Mouse (Mus musculus): ENCODE data around the gene Cttnbp2. TPM values are rescaled to one million over a fixed set of nuclear protein-coding genes. Genes with fewer than 3 reads are reported as not detected.

The Cttnbp2 gene
- polyA plus RNA-seq, 1 experiment from 2014 or later, result 13.8 TPM

- 80% methylated on average over 6 of the region's 6 CpGs for WGBS
- Histone ChIP-seq H3K4me1 (replicated peaks) (no peaks in the 10 kb centered on the region), H3K9ac (no peak overlapping the region), H3K9me3 (no peaks in the 10 kb centered on the region), H3K27ac (no peak overlapping the region), H3K36me3 (no peaks in the 10 kb centered on the region), H3K27me3 (replicated peaks) (no peaks in the 10 kb centered on the region), H3K4me3 (replicated peaks) (no peak overlapping the region), H3K4me2 (replicated peaks) (no peak overlapping the region)
- ATAC-seq, result no peak
Observed at GRCm38 (mm10) chr6:18492248-18492901, 22.3 kb downstream of the Cttnbp2 start.

DNA sequence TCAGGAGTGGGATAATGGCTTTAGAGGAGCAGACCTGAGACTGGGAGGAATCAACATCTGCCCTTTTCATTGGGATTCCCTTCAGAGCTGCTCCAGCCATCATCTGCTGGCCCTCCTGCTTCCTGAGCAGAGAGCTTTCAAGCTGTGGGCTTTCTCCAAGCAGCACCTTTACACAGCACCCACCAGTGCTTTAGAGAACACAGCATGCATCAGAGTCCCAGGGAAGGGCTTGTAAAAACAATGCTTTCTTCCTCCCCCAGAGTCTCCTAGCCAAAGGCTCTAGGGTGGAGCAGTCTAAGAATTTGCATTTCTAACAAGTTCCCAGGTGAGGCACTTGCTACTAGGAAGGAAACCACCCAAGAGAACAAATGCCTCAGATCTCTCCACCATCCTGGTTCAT is 29.6 kb downstream of the Cttnbp2 start:
- Histone ChIP-seq H3K9ac (no peak overlapping the region), H3K27me3 (replicated peaks) (no peaks in the 10 kb centered on the region), H3K9me3 (no peaks in the 10 kb centered on the region), H3K4me3 (replicated peaks) (no peak overlapping the region), H3K4me1 (replicated peaks) (no peaks in the 10 kb centered on the region), H3K4me2 (replicated peaks) (no peak overlapping the region), H3K36me3 (no peaks in the 10 kb centered on the region), H3K27ac (no peak overlapping the region)
- ATAC-seq, result no peak

DNA sequence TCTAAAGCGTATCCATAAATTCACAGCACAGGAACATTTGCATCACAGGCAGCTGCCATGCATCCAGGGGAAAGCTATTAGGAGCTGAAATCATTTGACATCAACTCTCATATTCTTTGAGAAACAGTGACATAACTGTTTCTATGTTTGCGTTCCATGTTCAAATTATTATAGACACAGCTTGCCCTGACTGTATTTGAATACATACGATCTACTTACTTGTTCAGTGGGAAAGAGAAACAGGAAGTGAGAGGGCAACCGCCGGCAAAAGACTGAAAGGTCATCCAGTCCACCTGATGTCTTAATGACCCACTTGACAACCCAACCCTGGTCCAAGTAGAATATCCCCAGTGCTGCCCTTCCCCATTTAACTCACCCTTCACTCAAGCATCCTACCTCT is 30.6 kb downstream of the Cttnbp2 start:
- Histone ChIP-seq H3K27ac (no peak overlapping the region), H3K9ac (no peak overlapping the region), H3K27me3 (replicated peaks) (no peaks in the 10 kb centered on the region), H3K9me3 (no peaks in the 10 kb centered on the region), H3K4me2 (replicated peaks) (no peak overlapping the region), H3K36me3 (no peaks in the 10 kb centered on the region), H3K4me3 (replicated peaks) (no peak overlapping the region), H3K4me1 (replicated peaks) (no peaks in the 10 kb centered on the region)
- ATAC-seq, result no peak
- WGBS, result 82% methylated on average over 5 of the region's 5 CpGs

- H3K9ac ChIP-seq, result no peak overlapping the region
- no peaks in the 10 kb centered on the region for H3K36me3 ChIP-seq
- no peaks in the 10 kb centered on the region for H3K4me1 ChIP-seq (replicated peaks)
- H3K4me3 ChIP-seq (replicated peaks), result no peak overlapping the region
- H3K4me2 ChIP-seq (replicated peaks), result no peak overlapping the region
- no peaks in the 10 kb centered on the region for H3K9me3 ChIP-seq
- no peak for ATAC-seq
- H3K27ac ChIP-seq, result no peak overlapping the region
- H3K27me3 ChIP-seq (replicated peaks), result no peaks in the 10 kb centered on the region
Observed at GRCm38 (mm10) chr6:18482546-18482945, 32.1 kb downstream of the Cttnbp2 start.

DNA sequence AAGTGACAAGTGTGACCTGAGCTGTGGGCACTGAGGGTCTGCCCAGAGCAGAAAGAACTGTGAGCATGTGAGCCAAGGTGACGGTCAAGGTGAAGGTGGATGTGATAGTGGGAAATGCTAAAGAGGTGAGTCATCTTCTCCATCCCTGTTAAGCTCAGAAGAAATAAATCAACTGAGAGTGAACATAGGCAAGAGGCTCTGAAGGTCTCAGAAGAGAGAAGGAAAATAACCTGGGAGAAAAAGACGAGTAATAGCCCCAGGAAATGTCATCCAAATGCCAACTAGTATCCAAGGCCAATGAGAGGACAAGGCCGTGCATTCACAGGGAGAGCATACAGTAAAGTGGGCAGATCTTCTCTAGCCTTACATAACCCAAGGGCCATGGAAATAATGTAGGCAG is 32.9 kb downstream of the Cttnbp2 start:
- Histone ChIP-seq H3K36me3 (no peaks in the 10 kb centered on the region), H3K27me3 (replicated peaks) (no peaks in the 10 kb centered on the region), H3K9ac (no peak overlapping the region), H3K4me1 (replicated peaks) (no peaks in the 10 kb centered on the region), H3K4me3 (replicated peaks) (no peak overlapping the region), H3K4me2 (replicated peaks) (no peak overlapping the region), H3K9me3 (no peaks in the 10 kb centered on the region), H3K27ac (no peak overlapping the region)
- no peak for ATAC-seq
- 74% methylated on average over 3 of the region's 3 CpGs for WGBS

DNA sequence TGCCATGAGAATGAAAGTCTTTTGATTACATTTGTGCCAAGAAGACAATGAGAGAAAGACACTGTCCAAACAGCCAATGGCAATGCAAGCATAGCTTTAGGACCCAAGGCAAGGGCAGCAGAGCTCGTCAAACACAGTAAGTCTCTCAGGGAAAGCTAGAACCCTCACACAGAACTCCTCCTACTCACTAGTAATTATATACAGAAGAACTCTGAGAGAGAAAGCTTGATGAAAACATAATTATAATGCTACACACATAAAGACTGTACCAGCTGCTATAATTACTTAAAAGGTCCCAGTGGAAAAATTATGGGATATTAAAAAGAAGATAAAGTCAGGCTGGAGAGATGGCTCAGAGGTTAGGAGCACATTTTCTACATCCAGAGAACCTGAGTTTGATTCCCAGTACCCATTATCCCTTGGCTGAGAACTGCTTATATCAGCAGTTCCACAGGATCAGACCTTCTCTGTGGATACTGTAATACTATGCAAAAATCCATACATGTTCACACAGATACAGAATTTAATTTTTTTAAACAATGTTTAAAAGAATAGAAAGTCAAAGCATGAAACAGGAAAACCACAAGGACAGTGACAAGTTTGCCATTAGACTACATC is 37.2 kb downstream of the Cttnbp2 start:
- Histone ChIP-seq H3K9me3 (no peaks in the 10 kb centered on the region), H3K9ac (no peak overlapping the region), H3K36me3 (no peaks in the 10 kb centered on the region), H3K4me1 (replicated peaks) (no peaks in the 10 kb centered on the region), H3K27ac (no peak overlapping the region), H3K4me3 (replicated peaks) (no peak overlapping the region), H3K27me3 (replicated peaks) (no peaks in the 10 kb centered on the region), H3K4me2 (replicated peaks) (no peak overlapping the region)
- no peak for ATAC-seq
- WGBS, result 80% methylated on average over 1 of the region's 1 CpGs

DNA sequence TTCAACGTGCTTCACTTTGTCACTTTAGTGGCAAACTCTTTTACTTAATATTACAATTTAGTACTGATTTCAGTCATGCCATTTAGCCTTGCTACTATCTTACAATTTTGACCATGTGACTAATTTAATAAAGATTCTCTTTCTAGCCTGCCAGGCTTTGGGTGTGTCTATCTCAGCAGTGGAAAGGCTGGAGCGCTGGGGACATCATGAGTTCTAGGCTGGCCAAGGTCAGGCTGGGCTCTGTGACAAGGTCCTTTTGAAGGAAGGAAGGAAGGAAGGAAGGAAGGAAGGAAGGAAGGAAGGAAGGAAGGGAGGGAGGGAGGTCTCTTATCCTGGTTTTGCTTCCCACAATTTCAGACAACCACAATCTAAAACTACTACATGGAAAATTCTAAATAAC is 39.7 kb downstream of the Cttnbp2 start:
- Histone ChIP-seq H3K4me2 (replicated peaks) (no peak overlapping the region), H3K9me3 (no peaks in the 10 kb centered on the region), H3K9ac (no peak overlapping the region), H3K4me3 (replicated peaks) (no peak overlapping the region), H3K36me3 (no peaks in the 10 kb centered on the region), H3K27ac (no peak overlapping the region), H3K27me3 (replicated peaks) (no peaks in the 10 kb centered on the region), H3K4me1 (replicated peaks) (no peaks in the 10 kb centered on the region)
- 77% methylated on average over 2 of the region's 2 CpGs for WGBS
- no peak for ATAC-seq

DNA sequence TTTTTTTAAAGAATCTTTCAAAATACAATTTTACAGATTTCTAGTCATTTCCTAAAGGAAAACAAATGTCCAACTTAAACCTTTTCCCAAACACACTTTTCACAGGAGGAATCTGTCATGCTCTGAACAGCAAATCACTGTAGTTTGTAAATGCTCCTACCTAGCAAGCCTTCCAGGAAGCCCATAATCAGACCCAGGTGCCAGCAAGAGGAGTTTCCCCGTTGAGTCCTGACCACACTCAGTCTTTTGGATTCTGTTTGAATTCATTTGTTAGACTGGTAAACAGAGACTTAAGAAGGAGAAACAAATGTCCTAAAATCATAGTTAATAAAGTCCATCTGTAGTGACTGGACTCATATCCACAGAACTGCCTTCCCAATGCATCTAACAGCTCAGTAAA is 40.1 kb downstream of the Cttnbp2 start:
- no peak overlapping the region for H3K4me2 ChIP-seq (replicated peaks)
- H3K4me3 ChIP-seq (replicated peaks), result no peak overlapping the region
- no peak overlapping the region for H3K9ac ChIP-seq
- no peak overlapping the region for H3K27ac ChIP-seq
- H3K4me1 ChIP-seq (replicated peaks), result no peaks in the 10 kb centered on the region
- 48% methylated on average over 1 of the region's 1 CpGs for WGBS
- no peak for ATAC-seq
- H3K27me3 ChIP-seq (replicated peaks), result no peaks in the 10 kb centered on the region
- H3K36me3 ChIP-seq, result no peaks in the 10 kb centered on the region
- H3K9me3 ChIP-seq, result no peaks in the 10 kb centered on the region

GRCm38 (mm10) chr6:18469206-18469605 is 45.4 kb downstream of the Cttnbp2 start:
- Histone ChIP-seq H3K27me3 (replicated peaks) (no peaks in the 10 kb centered on the region), H3K36me3 (no peaks in the 10 kb centered on the region), H3K4me1 (replicated peaks) (no peaks in the 10 kb centered on the region), H3K4me2 (replicated peaks) (no peak overlapping the region), H3K9me3 (no peaks in the 10 kb centered on the region), H3K9ac (no peak overlapping the region), H3K27ac (no peak overlapping the region), H3K4me3 (replicated peaks) (no peak overlapping the region)
- WGBS, result 42% methylated on average over 2 of the region's 2 CpGs
- ATAC-seq, result no peak

DNA sequence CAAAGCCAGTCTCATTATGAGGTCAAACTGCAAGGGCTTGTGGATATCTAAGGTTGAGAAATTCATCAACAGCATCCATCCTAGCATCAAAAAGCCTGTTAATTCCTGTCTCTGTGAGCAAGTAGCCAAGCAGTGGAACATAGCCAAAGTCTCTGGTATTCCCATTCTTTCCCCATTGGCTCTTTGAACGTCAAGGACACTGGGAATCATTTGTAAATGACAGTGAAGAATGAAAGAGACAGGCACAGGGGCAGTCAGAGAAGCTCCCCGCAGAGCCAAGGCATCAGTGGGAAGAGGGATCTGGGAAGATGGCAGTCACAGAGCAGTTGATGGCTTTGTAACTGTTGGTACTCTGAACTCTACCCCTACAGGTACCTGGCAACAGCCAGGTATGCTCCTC is 46.9 kb downstream of the Cttnbp2 start:
- no peak overlapping the region for H3K4me2 ChIP-seq (replicated peaks)
- 67% methylated on average over 2 of the region's 2 CpGs for WGBS
- ATAC-seq, result no peak
- H3K4me3 ChIP-seq (replicated peaks), result no peak overlapping the region
- no peaks in the 10 kb centered on the region for H3K27me3 ChIP-seq (replicated peaks)
- no peaks in the 10 kb centered on the region for H3K36me3 ChIP-seq
- H3K4me1 ChIP-seq (replicated peaks), result no peaks in the 10 kb centered on the region
- H3K27ac ChIP-seq, result no peak overlapping the region
- no peaks in the 10 kb centered on the region for H3K9me3 ChIP-seq
- no peak overlapping the region for H3K9ac ChIP-seq

DNA sequence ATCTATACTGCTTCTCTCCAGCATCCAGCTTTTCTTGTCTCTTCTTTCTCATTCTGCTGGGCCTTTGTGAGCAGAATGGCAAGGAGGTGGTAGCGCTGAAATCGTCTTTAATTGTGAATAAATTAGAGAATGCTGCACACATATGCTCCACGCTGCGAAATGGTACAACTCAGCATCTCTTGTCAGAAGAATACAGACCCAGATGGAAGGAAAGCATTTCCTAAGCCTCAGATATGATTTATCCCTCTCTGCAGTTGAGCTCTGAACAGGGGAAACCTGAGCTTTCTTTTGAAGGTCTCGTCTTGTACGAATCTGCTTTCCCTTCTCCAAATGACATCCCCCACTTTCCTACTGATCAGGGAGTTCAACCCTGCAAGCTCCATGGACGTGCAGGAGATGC is 48.4 kb downstream of the Cttnbp2 start:
- Histone ChIP-seq H3K36me3 (no peaks in the 10 kb centered on the region), H3K4me2 (replicated peaks) (no peak overlapping the region), H3K4me3 (replicated peaks) (no peak overlapping the region), H3K27me3 (replicated peaks) (no peaks in the 10 kb centered on the region), H3K27ac (no peak overlapping the region), H3K9me3 (no peaks in the 10 kb centered on the region), H3K4me1 (replicated peaks) (no peaks in the 10 kb centered on the region), H3K9ac (no peak overlapping the region)
- 71% methylated on average over 7 of the region's 7 CpGs for WGBS
- no peak for ATAC-seq

- no peaks in the 10 kb centered on the region for H3K36me3 ChIP-seq
- no peak for ATAC-seq
- H3K4me3 ChIP-seq (replicated peaks), result no peak overlapping the region
- WGBS, result 63% methylated on average over 10 of the region's 10 CpGs
- no peaks in the 10 kb centered on the region for H3K9me3 ChIP-seq
- H3K27ac ChIP-seq, result no peak overlapping the region
- no peak overlapping the region for H3K9ac ChIP-seq
- no peaks in the 10 kb centered on the region for H3K27me3 ChIP-seq (replicated peaks)
- H3K4me2 ChIP-seq (replicated peaks), result no peak overlapping the region
- H3K4me1 ChIP-seq (replicated peaks), result no peaks in the 10 kb centered on the region
Observed at GRCm38 (mm10) chr6:18465626-18466025, 49.0 kb downstream of the Cttnbp2 start.

DNA sequence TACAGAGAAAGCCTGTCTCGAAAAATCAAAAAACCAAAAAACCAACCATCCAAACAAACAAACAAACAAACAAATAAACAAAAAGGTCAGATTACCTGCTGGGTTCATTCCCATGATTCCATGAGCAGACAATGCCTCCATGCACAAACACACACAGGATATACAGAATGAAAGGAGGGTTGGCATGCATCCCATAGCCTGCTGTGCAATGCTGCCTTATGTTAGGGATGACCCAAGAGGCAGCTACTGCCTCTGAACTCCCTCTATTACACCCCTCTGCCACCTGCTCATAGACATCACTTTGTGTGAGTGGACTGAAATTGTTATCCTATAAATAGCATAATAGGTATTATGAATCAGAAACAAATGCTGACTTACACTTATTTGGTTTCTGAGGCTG is 55.0 kb downstream of the Cttnbp2 start:
- no peak overlapping the region for H3K4me2 ChIP-seq (replicated peaks)
- no peak overlapping the region for H3K4me3 ChIP-seq (replicated peaks)
- H3K36me3 ChIP-seq, result no peaks in the 10 kb centered on the region
- H3K9ac ChIP-seq, result no peak overlapping the region
- H3K27me3 ChIP-seq (replicated peaks), result no peaks in the 10 kb centered on the region
- H3K9me3 ChIP-seq, result no peaks in the 10 kb centered on the region
- WGBS, result 77% methylated on average over 1 of the region's 1 CpGs
- no peak overlapping the region for H3K27ac ChIP-seq
- H3K4me1 ChIP-seq (replicated peaks), result no peaks in the 10 kb centered on the region
- ATAC-seq, result no peak

Data from intestine, embryonic 15.5 days (tissue).